Mouse (Mus musculus) right cerebral cortex, postnatal 10 days (tissue): Measurements from ENCODE around the gene Zfp418.
A peak's percentile ranks its signal among the peaks of the same experiment; 100 is the strongest.
"Not testable (repeated sequence)": the region's sequence is repeated elsewhere in the genome, so short reads cannot be mapped to it uniquely, and the experiment has no call there.

ENCODE experiments used
- DNase-seq, 2 experiments: peaks; one replicate each; pipeline ENCODE4 v3.0.0; 2021; ENCODE audit warnings: low spot score in 2 of 2

The Zfp418 gene

GRCm38 (mm10) chr7:7171227-7172147 is at the start of gene Zfp418:
Zfp418 (plus strand) TSS chr7:7171330.
- peak; percentile 79 to 86 for DNase-seq

- DNase-seq = no peak
Measured at GRCm38 (mm10) chr7:7121602-7121980, 49.5 kb upstream of the Zfp418 start.

GRCm38 (mm10) chr7:7130491-7131124 is 40.5 kb upstream of the Zfp418 start:
- DNase-seq = not testable (repeated sequence)

GRCm38 (mm10) chr7:7132751-7133150 is 38.4 kb upstream of the Zfp418 start:
- no peak for DNase-seq

- DNase-seq = peak; percentile 67 to 79
Measured at GRCm38 (mm10) chr7:7136379-7136866, 34.7 kb upstream of the Zfp418 start, which contains the start of gene Zfp773. Zfp773 (minus strand) TSS chr7:7136755.

GRCm38 (mm10) chr7:7144215-7144614 is 26.9 kb upstream of the Zfp418 start:
- no peak for DNase-seq

- no peak for DNase-seq
Measured at GRCm38 (mm10) chr7:7145991-7146608, 25.0 kb upstream of the Zfp418 start.

- DNase-seq = no peak
Measured at GRCm38 (mm10) chr7:7185897-7186296, 14.8 kb downstream of the Zfp418 start.

GRCm38 (mm10) chr7:7187417-7188190 is 16.5 kb downstream of the Zfp418 start:
- DNase-seq = no peak

GRCm38 (mm10) chr7:7188191-7188942 is 17.2 kb downstream of the Zfp418 start:
- peak; percentile 86 to 88 for DNase-seq

GRCm38 (mm10) chr7:7209313-7210151 is 38.4 kb downstream of the Zfp418 start, which contains the start of gene Zfp772:
Zfp772 (minus strand) TSS chr7:7209998.
- peak; percentile 57 to 68 for DNase-seq
